Mouse (Mus musculus): ENCODE results near the gene Sema3a.

DNA sequence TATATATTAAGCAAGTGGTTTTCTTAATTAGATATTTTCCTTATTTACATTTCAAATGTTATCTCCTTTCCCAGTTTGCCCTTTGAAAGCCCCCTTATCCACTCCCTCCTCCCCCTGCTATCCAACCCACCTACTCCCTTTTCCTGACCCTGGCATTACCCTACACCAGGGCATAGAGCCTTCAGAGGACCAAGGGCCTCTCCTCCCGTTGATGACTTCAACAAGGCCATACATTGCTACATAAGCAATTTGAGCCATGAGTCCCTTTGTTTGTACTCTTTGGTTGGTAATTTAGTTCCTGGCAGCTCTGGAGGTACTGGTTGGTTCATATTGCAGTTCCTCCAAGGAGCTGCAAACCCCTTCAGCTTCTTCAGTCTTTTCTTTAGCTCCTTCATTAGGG is 227.8 kb downstream of the Sema3a start:
- TF ChIP-seq GATA1 (IDR thresholded peaks at IDR 0.05; ENCODE audit: borderline replicate concordance, low read length): no peak
- TF ChIP-seq FLI1 (IDR thresholded peaks at IDR 0.05; ENCODE audit: low read length): no peak
